Mouse (Mus musculus): ENCODE results near the gene Smim17.
"Not testable (repeated sequence)": the region's sequence is repeated elsewhere in the genome, so short reads cannot be mapped to it uniquely, and the experiment has no call there.

Smim17 gene

DNA sequence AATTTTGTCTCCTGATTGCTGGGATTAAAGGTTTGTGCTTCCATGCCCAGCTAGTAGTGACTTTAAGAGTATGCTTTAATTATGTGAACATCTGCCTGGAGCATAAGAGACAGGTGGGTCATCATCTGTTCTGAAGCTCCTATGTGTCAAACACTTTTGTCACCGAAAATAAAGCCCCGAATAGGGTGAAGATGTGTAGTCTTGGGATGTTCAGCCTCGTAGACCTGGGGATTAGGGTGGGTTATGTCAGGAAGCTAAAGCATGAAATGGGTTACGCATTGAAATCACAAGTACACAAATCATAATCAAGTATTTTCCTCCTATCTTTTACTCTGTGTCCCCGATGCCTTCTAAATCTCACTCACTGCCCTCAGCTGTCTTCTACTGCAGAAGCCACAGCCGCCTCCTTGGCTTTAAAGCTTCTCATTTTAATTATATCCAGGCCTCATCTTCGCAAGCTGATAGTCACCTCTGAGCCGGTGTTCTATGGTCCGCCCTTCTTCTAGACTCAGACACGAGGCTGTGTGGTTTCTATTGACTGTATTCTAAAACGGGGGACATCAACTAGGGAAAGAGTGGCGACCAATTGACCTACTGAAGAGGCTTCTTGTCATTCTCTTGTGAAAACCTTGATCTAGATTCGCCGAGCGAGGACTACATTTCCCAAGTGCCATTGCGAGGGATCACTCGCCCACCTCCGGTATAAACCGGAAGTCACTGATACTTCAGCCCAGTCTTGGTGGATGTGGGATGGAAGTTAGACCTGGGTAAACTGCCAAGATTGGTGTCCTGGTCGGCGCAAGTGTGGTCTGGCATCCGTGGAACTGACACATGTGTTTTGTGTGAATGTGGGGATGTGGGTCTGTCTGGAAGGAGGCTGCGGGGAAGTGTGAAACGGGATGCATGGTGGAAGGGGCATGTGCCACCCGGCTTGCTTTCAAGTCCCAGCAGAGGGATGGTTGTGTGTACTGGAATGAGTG lies at the start of gene Smim17:
Smim17 (plus strand) TSS at position 720 of the 980 bp plus-strand sequence.
- DNase-seq (ENCODE audit: low spot score in 2 of 2) = peak; percentile 32 to 58

DNA sequence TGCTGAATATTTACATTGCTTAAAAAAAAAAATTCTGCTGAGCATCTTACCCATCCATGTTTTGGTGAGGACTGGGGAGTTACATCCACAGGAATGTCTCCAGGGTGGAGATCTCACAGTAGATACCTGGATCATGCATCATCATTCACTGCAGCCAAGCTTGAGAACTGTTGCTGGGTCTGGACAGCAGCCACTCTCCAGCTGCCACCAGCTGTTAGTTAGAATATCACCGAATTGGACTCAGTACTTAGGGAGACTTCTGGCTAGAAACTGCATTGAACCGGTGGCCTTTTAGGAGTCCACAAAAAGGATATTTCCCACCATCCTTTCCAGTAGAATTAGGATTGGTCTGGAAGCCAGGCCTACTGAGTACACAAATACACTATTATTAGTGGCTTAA lies 40.4 kb upstream of the Smim17 start:
- no peak for DNase-seq (ENCODE audit: low spot score in 2 of 2)

DNA sequence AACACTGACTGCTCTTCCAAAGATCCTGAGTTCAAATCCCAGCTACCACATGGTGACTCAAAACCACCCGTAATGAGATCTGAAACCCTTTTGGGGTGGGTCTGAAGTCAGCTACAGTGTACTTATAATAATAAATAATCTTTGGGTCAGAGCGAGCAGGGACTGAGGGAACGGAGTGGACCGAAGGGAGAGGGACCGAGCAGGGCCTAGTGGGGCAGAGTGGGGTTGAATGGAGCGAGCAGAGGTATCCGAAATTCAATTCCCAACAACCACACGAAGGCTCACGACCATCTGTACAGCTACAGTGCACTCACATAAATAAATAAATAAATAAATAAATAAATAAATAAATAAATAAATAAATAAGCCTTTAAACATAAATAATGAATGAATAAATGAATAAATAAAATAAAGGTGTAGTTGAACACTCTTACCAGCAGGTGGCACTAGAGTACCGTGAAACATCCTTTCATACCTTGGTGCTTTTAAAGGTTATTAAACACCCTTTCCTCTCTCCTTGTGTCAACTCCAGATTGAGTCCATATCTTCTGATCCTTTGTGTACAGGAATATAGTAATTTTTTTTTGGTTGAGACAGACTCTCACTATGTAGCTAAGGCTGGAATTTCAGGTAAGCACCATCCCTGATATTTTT lies 39.5 kb upstream of the Smim17 start:
- no peak for DNase-seq (ENCODE audit: low spot score in 2 of 2)

DNA sequence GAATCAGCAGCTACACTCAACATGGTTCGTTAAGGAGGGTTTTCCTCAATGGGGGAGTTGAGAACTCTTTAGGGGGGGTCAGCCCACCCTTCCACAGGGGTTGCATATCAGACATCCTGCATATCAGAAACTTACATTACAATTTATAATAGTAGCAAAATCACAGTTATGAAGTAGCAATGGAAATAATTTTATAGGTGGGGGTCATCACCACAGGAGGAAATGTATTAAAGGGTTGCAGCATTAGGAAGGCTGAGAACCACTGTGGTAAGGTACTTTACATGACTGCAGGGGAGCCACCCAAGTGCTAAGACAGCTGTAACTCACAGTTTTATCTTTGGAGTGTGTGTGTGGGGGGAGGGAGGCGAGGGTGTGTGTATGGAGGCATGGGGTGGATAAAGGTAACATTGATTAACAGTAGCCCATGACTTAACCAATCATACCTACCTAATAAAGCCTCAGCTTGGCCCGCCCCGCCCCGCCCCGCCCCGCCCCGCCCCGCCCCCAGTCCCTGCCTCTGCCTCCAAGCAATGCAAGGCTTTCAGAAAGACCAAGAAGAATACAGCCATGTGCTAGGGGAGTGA lies 37.9 kb upstream of the Smim17 start:
- no peak for DNase-seq (ENCODE audit: low spot score in 2 of 2)

DNA sequence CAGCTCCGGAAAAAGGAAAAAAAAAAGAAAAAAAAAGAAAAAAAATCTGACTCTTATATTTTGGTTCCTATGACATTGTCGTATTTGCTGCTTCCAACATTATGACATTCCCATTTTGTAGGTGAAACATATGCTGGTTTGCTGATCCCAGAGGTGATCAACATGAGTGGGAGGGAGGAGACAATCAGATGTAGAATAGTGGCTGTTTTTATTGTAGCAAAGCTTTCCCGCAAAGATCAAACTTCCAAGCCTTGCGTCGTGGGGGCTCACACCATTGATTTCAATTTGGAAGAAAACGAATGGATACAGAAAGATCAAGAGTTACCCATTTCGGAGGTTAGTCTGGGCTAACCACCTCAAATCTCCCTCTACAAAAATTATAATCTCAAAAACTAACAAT lies 36.8 kb upstream of the Smim17 start:
- DNase-seq (ENCODE audit: low spot score in 2 of 2) = no peak

DNA sequence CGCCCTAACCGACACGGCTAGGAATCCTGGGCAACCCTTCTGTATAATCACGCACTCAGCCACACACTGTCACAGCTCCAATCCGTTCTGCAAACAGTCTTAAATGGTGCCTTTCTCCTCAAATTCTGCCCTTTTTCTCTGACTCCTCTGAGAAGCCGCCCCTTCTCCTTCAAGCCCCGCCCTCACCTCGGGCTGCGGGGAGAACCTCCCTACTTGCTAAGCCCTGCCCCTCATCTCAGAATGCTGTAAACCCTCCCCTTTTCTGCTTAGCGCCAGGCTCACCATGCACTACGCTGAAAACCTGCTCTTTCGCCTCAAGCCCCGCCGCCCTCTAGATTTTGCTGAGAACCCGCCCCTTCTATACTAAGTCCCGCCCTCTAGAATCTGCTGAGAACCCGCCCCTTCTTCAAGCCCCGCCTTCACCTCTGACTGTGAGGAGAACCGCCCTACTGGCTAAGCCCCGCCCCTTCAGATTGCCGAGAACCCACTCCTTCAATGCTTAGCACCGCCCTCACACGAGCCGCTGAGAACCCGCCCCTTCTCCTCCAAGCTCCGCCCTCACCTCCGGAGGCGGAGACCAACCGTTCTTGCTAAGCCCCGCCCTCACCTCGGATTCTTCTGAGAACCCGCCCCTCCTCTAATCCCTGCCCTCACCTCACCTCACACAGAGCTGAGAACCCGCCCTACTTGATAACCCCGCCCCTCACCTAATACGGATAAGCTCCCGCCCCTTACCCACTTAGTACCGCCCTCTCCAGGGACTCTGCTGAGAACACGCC lies 36.1 kb upstream of the Smim17 start:
- DNase-seq (ENCODE audit: low spot score in 2 of 2) = peak; percentile 87 to 96

DNA sequence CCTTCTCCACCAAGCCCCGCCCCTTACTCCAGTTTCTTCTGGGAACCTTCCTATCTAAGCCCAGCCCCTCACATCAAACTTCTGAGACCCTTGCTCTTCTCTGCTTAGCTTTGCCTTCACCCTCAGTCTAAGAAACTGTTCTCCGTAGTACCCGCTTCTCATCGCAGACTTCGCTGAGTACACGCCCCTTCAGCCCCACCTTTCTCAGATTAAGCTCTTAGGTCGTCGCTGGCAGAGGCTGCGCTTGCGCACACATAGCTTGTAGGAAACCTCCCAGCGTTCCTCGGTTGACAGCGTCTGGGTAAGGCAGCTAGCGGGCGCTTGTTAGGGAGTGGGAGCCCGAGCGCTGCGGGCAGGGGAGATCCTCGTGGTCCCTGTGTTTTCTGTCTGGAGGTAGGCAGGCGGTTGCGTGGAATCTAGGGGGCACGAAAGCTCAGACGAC lies 35.4 kb upstream of the Smim17 start, which contains the start of gene Zfp78:
Zfp78 (plus strand) TSS at position 234 of the 442 bp plus-strand sequence.
- peak in 1 of 2 experiments; percentile 59 for DNase-seq (ENCODE audit: low spot score in 2 of 2)

DNA sequence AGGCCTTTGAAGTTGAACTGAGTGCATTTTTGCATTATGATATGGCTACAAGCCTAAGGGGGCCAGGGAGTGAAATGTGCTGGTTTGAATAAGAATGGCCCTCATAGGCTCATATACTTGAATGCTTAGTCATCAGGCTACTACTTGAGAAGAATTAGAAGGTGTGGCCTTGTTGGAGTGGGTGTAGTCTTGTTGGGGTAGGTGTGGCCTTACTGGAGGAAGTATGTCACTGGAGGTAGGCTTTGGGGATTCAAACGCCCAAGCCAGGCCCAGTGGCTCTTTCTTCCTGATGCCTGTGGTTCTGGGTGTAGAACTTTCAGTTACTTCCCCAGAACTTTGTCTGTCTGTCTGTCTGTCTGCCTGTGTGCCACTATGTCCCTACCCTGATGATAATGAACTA lies 33.8 kb upstream of the Smim17 start:
- DNase-seq (ENCODE audit: low spot score in 2 of 2) = no peak

DNA sequence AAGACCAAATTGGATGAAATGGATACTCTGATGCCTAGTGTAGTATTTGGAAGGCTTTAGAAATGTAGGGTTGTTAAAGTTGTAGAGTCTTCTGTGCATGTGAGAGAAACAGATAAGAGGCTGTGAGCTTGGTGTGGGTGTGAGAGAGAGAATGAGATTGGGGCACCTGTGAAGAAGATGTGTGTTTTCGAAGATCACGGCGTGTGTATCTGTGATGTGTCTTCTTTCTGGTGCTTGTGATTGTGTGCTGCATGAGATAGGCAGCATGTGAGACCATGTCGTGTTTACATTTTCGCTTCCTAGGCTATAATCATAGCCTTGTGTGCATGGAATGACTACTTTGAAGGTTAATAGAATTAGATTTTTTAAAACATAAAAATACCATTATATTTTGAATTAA lies 31.3 kb upstream of the Smim17 start:
- no peak for DNase-seq (ENCODE audit: low spot score in 2 of 2)

DNA sequence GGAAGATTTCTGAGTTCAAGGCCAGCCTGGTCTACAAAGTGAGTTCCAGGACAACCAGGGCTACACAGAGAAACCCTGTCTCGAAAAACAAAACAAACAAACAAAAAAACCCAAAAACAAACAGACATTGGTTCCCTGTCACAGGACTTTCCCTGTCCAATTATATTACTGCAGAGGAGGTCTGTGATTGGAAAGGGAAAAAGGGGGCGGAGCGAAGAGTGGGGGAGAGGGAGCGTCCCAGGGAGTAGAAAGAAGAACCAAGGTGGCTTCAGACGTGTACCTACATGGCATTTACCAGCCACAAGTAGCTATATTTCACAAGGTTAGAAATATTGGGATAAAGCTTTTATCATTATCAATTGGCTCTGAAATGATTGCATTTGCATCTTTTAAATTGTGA lies 30.4 kb upstream of the Smim17 start:
- DNase-seq (ENCODE audit: low spot score in 2 of 2) = not testable (repeated sequence)

DNA sequence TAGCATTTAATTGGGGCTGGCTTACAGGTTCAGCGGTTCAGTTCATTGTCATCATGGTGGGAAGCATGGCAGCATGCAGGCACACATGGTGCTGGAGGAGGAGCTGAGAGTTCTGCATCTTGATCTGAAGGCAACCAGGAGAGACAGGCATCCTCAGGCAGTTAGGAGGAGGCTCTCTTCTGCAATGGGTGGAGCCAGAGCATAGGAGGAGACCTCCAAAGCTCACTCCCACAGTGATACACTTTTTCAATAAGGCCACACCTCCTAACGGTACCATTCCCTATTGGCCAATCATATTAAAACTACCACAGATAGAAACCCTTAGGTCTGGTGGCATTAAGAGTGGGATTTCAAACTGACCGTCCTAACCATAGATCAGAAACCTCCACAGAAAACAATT lies 29.1 kb upstream of the Smim17 start:
- no peak for DNase-seq (ENCODE audit: low spot score in 2 of 2)

DNA sequence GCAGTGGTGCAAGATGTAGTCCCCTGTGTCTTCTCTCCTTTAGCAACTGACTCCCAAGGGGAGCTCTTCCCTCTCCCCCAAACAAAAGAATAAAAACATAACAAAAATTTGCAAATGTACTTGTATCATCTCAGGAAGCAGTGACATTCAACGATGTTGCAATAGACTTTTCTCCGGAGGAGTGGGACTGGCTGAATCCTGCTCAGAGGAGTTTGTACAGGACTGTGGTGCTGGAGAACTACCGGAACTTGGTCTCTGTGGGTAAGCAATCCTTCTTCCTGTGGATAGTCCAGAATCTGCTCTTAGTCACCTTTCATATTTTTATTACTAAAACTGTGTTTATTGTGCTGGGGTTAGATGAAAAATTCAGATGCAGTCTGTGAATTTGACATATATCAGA lies 25.5 kb upstream of the Smim17 start:
- DNase-seq (ENCODE audit: low spot score in 2 of 2) = no peak

DNA sequence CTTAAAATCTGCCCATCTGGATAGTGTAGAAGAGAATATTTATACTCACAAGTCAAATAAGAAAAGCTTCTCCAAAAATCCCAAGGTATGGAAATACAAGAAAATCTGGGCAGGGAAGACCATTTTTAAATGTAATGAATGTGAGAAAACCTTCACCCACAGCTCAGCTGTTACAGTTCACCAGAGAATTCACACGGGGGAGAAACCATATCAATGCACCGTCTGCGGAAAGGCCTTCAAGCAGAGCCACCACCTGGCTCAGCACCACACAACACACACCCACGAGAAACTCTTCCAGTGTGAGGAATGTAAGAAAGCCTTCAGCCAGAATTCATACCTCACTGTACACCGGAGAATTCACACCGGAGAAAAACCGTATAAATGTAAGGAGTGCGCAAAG lies 20.1 kb upstream of the Smim17 start:
- DNase-seq (ENCODE audit: low spot score in 2 of 2) = peak in 1 of 2 experiments; percentile 32

DNA sequence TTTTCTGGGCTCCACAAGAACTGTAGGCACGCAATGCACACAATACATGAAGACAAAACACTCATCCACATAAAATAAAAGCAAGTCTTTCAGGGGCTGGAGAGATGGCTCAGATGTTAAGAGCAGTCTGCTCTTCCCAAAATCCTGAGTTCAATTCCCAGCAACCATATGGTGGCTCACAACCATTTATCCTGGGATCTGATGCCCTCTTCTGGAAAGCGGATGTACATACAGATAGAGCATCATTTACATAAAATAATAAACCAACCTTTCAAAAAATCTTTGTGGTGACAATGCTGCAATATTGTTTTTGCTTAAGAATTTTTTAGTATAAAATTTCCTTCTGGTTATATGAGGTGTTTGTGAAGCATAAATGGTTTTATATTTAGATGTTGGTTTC lies 17.1 kb upstream of the Smim17 start:
- no peak for DNase-seq (ENCODE audit: low spot score in 2 of 2)

DNA sequence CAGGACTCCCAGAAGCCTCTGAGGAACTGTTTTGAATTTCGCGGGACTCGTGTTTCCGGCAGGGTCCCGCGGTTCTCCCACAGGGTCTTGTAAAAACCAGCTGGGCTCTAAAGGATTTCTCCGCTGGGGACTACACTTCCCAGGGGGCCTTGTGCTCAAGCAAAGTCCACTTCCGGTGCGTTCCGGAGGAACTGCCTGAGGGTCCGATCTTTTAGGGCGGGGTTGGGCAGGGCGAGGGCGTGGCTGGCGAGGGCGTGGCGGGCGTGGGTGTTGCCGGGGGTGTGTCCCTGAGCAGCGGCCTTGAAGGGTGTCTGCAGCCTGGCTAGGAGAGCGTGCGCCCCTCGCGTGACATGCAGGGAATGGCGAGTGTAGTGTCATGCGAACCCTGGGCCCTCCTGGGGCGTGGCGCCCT lies 15.5 kb upstream of the Smim17 start, which contains the start of gene Zfp28:
Zfp28 (plus strand) TSS at position 252 of the 412 bp plus-strand sequence.
- DNase-seq (ENCODE audit: low spot score in 2 of 2) = peak; percentile 77 to 82

DNA sequence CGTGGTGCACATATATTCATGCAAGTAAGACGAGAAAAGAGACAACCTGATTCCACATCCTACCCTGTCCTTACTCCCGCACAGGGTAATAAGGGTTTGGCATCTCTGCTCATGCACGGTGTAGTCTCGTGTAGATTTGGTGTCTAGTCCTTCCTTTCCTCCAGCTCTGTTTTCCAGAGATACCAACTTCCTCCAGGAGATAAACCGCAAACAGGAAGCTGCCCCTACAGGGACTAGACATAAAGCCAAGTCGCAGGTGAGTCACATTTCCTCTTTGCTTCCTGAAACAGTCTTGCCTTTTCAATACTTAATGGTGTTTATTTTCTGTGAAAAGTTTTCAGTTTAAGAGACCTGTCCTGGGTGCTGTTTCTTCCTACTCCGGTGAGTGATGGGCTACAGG lies 14.5 kb upstream of the Smim17 start:
- no peak for DNase-seq (ENCODE audit: low spot score in 2 of 2)

DNA sequence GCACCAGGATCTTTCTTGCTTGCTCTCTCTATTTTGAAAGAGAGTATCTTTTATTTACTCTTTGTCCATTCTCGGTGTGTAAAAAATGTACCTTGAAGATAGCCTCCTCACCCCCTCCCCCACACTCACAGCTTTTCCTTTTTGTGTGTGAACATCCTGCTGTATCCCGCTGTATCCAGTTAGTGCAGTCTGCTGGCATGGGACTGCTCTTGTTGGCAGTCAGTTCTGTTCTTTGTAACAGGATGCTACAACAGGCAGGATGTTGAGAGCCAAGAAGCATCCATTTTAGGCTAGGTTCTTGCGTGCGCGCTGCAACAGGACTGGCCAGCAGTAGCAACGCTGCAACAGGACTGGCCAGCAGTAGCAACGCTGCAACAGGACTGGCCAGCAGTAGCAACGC lies 11.5 kb upstream of the Smim17 start:
- DNase-seq (ENCODE audit: low spot score in 2 of 2) = no peak

DNA sequence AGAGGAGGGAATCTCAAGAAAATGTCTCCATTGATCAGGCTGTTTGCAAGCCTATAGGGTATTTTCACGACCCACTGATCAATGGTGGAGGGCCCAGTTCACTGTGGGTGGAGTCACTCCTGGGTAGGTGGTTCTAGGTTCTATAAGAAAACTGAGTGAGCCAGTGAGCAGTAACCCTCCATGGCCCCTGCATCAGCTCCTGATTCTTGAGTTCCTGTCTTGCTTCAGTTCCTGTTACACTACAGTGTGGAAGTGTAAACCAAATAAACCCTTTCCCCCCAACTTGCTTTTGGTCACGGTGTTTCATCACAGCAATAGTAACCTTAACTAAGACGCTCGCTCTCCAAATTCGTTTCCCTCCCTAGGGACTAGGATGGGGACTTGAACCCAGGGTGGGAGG lies 9.5 kb upstream of the Smim17 start:
- no peak for DNase-seq (ENCODE audit: low spot score in 2 of 2)

DNA sequence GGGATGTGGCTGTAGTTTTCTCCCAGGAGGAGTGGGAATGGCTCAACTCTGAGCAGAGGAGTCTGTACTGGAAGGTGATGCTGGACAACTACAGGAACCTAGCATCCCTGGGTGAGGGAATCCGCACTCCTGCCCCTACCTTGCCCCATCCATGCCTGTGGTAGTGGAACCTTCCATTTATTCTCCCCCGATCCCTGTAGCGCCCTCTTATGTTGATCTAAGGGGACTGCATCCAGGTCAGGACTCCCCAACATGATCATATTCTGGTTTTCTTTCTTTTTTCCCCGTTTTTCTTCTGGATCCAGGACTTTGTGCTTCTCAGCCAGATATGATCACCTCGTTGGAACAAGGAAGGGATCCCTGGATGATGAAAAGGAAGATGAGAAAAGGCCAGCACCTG lies 9.1 kb upstream of the Smim17 start:
- no peak for DNase-seq (ENCODE audit: low spot score in 2 of 2)

DNA sequence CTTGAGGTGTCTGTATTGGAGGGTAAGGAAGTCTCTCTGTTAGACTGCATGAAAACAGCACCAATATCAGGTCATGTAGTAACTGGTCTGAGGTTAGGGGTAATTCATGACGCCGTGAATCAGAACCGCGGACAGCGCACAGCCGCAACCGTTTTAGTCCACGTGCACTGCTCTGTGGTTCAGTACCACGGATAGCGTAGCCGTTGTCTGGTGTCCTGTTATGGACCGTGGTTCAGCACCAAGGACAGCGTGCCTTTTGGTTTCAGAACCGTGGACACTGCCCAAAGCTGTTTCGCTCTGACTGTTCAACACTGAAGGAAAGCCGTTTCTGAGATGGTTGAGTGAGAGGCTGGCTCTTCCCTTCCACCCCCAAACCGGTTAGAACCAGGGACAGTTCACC lies 11.5 kb downstream of the Smim17 start, which contains the start of gene Gm20715:
Gm20715 (plus strand) TSS at position 235 of the 400 bp plus-strand sequence.
- peak; percentile 65 to 72 for DNase-seq (ENCODE audit: low spot score in 2 of 2)

DNA sequence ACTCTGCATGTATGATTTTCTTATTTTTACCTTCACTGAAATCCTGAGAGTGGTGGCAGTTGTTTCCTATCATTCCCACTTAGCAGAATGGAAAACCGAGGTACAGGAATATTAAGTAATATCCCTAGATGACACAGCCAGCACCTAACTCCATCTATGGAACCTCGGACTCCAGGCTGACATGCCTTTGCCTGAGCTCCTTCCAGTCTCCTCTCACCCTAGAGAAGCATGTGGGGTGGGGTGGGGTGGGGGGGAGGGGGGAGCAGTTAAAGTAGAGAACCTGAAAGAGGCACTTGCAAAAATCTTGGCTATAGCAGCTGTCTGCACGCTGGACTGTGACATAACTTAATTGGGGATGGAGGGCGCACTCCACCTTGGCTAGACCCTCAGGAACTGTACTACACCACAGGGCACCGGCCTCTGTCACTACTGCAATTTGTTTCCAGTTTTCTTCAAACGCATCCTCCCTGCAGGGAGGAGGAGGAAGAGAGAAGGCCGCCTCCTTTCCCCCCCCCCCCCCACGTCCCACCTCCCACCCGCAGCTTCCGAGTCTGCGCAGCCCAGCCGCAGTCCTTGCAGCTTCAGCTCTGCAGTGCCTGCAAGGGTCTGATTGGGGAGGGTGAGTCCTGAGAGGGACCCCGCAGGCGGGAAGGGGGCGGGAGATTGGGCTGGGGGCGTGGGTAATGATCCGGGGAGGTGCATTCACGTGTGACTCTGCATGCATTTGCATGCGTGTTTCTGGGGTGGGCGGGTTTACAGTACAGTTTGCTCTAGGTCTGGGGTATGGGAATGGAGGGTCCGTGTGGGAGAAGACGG lies 16.3 kb downstream of the Smim17 start:
- no peak for DNase-seq (ENCODE audit: low spot score in 2 of 2)

Measured in frontal cortex, postnatal 25 days (tissue).